Mouse (Mus musculus) embryonic fibroblast, embryonic 13.5 days (primary cell): ENCODE results near the gene Ngly1.

ENCODE experiments used
- CTCF ChIP-seq: IDR thresholded peaks from 2 replicates; pipeline ENCODE4 v1.5.1; 2011; ENCODE audit warnings: mild to moderate bottlenecking, control low read depth, low read length, moderate library complexity, borderline replicate concordance; ENCODE audit not compliant: insufficient read depth
- POLR2A ChIP-seq: IDR thresholded peaks from 2 replicates; pipeline ENCODE4 v1.6.1; 2011; ENCODE audit warnings: low read depth, mild to moderate bottlenecking, control low read depth, low read length, moderate library complexity

- TF ChIP-seq CTCF (no peak), POLR2A (no peak)
These were observed 1.0 kb downstream of the Ngly1 start for GRCm38 (mm10) chr14:16250099-16250498.
